Mouse (Mus musculus): ENCODE measurements around the gene Elf2. TPM values are rescaled to one million over a fixed set of nuclear protein-coding genes. Genes with fewer than 3 reads are reported as not detected.
"Not testable (repeated sequence)": the region's sequence is repeated elsewhere in the genome, so short reads cannot be mapped to it uniquely, and the experiment has no call there.

Gene Elf2
- total and polyA plus RNA-seq, 3 experiments: 39.1 to 70.8 (median 66.3) TPM

DNA sequence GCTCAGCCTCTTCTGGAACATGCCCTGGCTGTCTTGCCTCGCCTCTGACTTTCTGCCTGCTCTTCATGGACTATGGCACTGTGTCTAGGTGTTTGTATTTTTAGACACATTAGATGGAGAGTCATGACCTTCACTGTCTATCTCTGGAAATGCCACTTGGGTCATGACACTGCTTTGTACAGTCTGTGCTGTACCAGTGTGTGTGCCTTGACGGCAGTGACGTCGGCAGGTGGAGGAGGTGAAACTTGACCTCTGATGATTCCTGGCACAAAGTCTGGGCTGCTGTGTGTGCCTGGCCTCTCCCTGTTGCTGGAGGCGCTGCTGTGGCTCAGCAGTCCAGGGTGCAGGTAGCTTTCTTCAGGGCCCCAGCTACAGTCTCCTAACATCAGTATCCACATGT lies 107.0 kb downstream of the Elf2 start:
- DNase-seq: peak; percentile 74

DNA sequence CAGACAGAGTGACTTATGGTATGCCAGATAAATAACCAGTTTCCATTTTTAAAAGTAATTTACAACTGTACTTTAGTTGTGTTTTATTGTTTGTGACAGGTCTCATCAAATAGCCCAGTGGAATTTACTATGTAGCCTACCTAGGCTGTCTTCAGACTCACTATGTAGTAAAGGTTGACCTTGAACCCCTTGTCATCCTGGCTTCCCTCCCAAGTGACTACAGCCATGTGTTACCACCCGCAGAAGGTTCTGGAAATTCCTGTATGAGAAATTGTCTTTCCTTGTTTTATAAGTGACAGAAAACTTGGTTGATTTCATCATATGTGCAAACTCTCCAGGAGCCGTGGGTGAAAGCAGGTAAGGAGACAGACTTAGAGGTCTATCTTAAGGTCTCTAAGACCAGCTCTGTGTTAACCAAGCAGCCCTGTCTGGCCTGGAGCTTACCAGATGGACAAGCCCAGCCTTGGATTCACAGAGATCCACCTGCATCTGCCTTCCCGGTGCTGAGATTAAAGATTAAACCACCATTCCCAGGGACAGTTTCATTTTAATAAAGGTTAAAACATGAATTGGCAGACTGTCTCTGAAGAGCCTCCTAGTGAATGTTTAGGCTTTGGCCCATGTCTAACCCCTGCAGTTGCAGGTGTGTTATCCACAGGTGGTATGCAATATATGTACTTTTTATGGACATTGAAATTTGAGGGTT lies 108.1 kb downstream of the Elf2 start:
- DNase-seq: no peak

DNA sequence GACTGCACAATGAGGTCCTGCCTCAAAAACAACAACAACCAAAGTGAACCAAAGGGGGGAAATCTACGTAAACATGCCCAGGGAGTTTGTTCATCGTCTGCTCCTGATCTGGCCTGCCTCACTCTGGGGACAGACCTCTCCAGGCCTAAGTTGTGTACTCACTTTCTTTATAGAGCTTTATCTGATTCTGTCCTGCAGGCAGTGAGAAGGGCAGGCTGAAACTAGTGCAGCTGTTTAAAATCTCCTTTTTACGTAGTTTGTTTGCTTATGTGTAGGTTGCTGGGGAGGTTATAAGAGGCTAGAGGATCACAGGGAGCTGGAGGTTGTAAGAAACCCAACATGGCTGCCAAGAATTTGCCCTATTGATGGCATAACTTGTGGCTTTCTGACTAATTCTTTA lies 109.0 kb downstream of the Elf2 start:
- no peak for DNase-seq

DNA sequence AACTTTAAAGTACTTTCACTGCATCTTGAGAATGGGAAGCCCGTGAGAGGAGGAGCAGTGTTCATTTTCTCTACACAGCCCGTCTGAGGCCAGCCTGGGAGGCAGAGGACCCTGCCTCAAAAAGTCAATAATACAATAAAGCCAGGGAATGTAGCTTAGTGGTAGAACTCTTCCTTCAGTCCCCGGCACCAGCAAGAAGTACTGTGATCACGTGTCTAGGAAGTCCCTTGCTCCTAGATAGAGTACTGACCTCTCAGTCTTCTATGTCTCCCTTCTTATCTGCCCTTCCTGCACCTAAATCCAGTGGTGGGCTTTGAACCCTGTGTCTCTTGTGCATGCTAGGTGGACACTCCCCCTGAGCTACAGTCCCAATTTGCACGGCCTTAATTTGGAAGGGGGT lies 109.6 kb downstream of the Elf2 start:
- no peak for DNase-seq

DNA sequence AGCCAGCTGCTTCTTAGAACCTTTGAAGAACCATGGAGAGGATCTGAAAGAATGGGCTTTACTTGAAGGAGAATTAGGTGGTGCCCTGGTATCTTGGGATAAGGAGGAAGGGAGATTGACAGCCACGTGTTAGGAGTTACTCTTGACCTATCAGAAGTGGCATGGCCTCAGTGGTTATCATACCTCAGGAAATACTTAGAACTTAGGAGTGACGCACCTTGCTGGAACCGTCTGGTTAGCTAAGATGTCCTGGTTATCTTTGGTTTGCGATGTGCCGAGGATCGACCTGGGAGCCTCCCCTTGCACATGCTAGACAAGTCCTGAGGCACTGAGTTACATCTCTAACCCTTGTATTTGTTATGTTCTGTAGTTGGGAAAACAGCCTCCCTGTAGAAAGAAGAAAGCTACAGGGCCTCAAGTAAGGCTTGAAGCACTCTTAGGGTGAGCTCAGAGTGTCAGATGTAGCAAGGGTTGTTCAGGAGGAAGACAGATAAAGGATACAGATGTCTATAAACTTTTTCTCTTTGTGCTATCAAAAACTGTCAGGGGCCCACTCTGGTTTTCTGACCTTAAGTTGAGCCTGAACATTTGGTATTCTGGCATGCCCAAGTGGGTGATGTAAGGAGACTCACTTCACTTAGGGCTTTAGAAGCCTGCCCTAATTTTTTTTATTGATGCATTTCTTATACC lies 110.2 kb downstream of the Elf2 start:
- DNase-seq: no peak

DNA sequence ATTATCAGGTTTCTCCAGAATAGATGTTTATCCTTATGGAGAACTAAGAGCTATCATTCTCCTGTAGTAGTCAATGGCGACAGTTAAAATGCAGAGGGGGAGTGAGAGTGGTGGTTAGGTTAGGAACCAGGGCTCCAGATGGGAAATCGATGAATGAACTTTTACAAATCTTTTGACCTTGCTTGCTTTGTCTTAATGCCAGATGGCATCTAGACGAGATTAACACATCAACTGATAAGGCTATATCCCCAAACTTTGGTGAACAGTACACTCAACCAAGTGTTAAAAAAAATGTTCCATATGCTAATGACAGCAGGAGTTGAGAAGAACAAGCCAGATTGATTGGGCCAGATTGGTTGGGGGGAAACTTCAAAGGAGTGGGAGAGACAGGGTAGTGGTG lies 111.2 kb downstream of the Elf2 start:
- DNase-seq: no peak

DNA sequence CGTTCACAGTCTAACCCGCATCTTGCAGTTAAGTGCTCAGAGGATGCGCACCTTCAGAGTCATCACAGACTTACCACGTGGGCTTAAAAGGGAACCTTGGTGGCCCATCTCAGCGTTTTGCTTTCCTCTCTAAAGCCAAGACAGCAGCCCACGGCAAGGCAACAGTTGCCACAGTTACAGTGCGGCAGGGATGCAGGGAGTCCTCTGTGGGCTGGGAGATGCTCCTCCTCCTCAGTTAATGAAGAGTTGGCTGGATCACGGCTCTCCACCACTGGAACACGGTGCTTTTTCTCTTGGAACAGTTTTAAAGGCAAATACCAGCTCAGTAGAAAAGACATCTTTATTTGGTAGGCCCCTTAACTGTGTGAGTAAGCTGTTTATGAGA lies 111.7 kb downstream of the Elf2 start:
- no peak for DNase-seq

DNA sequence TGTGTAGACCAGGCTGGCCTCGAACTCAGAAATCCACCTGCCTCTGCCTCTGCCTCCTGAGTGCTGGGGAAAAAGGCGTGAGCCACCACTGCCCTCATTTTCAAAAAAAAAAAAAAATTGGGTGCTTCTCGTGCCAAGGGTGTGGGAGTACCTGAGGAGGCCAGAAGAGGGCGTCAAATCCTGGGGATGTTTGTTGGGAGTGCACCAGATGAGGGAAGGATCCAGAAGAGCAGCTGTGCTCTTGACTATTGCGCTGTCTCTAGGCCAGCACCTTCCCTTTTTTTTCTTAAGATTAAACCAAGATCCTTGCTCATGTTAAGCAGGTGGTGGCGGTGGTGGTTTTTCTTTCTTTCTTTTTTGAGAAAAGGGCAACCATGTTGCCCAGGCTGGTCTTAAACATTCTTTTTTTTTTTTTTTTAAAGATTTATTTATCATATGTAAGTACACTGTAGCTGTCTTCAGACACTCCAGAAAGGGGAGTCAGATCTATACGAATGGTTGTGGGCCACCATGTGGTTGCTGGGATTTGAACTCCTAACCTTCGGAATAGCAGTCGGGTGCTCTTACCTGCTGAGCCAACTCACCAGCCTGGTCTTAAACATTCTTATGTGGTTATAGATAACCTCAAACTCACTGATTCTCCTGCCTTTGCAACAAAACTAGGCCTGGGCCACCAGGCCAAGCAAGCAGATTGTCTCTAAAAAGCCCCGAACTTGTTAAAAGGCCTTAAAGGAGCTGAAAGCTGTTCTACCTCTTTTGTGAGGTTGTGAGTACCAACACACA lies 112.2 kb downstream of the Elf2 start:
- peak; percentile 60 for DNase-seq

DNA sequence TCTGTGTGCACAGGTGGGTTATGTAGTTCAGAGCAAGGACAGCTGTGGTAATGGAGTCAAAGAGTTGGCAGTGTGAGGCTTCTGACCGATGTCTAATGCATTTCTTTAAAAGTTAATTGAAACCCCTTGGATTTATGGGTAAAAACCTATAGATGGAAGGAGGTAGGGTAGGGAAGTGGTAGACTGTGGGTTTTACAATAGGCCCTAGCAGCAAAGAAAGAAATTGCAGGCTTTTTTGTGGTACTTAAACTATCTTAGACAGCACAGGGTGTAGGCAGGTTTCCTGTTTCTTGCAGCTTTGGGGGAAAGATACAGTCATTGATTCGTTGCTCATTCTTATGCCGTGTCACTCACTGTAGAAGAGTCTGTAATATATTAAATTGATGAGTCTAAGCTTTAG lies 113.9 kb downstream of the Elf2 start:
- DNase-seq: no peak

DNA sequence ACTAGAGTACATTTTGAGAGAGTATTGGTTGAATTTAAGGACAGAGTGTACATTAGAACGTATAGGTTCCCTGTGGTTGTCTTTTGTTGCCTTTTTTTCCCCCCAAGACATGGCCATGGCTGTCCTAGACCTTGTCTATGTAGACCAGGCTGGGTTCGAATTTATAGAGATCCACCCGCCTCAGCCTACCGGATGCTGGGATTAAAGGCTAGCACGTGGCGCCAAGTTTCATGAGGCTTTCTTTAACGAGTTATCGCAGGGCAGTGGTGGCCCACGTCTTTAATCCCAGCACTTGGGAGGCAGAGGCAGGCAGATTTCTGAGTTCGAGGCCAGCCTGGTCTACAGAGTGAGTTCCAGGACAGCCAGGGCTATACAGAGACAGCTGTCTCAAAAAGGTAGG lies 114.5 kb downstream of the Elf2 start:
- no peak for DNase-seq

DNA sequence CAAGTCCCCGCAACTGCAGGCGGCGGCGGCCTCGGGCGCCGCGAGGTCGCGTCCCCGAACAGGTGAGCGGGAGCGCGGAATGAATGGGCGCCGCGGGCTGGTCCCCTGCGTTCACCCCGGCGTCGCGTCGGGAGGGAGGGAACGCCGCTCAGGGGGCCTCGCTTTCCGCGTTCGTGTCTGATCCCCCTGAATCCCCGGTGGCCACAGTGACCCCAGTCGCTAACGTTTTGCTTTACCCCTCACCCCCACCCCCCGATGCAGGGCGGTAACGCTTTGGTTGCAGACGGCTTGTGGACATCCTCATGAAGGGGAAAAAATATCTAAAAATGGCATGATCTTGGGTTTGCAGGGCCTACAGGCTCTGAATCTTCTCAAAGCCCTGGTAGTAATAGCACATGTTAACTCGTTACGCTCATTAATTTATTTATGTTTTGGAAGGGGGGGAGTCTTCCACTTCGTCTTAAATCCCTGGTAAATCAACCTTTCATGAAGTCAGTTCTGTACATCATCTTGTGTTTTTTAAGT lies 115.2 kb downstream of the Elf2 start:
- DNase-seq: no peak

DNA sequence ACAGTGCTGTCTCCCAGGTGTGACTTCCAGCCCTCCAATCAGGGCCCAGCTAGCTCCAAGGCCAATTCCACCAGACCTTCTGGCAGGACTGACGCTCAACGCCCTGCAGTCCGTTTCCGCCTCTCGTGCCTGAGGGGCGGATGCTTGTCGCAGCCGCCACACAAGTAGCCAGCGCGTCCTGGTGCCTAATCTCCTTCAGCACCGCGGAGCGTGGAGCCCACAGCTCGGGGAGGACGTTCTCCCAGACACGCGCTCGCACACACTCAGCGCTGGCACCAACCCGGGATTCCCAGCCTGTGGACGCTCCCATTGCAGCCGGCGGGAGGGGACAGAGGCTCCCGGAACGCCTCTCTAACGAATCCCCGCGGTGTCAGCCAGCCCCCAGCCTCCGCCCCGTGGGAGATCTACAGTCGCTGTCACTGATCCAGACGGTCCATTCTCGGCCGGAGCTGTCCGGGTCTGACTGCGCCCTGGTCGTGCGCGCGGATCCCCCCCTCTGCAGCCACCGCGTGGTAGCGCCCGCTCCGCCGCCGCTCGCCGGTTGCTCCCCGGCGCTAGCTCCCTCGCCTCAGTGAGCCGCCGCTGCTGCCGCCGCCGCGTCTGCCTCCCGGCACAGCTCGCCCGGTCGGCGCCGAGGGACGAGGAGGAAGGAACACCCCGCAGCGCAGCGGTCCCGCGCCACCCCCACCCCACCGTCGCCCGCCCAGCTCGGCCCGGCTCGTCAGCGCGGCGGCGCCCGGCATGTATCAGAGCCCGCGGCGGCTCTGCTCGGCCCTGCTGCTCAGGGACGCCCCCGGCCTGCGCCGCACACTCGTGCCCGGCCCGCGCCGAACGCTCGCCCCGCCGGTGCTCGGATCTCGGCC lies 115.9 kb downstream of the Elf2 start, which contains the start of gene Noct:
Gene Noct (plus strand): TSS at position 85 of the 863 bp plus-strand sequence.
- peak; percentile 93 for DNase-seq

DNA sequence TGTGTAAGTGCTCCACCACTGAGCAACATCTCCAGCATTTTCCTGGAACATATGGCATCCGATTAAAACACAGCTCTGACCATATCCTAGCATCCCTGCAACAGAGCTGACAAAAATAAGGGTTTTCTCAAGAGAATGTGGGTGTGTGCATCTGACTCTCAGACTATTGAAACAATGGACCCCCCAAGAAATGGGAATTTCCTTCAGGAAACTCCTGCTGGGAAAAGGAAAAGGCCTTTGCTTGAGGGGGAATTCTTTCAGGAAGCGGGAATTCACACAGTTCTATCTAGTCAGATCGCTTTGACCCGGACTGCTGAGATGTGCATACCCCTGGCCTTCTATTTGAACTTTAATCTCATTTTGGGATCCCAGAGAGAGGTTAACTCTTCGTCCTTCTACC lies 116.9 kb downstream of the Elf2 start:
- DNase-seq: no peak

DNA sequence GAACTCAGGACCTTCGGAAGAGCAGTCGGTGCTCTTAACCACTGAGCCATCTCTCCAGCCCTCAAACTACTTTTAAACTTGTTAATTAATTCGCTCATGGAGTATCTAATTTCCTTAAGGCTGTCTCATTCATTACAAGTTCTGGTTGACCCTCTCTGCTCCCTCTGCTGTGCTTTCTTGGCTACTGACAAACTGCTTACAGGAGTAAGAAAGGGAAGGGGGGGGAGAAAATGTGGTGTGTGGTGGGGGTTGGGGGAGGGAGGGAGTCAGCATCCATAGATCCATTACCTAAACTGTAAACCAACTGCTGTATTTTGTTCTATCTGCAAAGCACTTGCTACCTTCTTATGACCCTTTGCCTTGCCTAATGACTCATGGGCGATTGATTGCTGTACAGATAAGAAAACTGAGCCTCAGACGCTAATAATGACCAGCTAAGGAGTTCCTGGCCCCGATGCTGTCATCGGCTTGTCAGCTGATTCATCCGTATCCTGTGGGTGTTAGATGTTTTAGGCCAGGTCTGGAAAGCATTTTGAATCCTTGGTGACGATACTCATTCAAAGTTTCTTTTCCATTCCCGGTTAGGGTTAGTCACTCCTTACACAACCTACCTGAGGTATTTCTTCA lies 117.5 kb downstream of the Elf2 start:
- DNase-seq: peak; percentile 60

DNA sequence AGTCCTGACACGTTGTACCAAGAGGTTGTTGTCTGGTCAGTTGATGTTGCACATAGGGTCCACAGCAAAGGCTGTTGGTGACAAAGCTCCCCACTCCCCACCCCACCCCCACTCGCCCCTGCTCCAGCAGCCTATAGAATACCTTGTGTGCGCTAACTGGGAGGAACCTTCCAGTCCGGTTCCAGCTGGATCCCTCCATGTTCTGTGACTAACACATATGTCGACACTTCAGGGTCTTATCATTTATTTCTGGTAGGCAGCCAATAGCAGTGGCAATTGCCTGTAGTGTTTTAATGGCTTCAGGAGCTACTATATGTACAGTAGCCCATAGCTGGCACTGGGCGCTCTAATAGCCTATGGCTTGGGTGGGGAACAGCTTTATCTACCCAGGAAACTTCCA lies 118.2 kb downstream of the Elf2 start:
- no peak for DNase-seq

DNA sequence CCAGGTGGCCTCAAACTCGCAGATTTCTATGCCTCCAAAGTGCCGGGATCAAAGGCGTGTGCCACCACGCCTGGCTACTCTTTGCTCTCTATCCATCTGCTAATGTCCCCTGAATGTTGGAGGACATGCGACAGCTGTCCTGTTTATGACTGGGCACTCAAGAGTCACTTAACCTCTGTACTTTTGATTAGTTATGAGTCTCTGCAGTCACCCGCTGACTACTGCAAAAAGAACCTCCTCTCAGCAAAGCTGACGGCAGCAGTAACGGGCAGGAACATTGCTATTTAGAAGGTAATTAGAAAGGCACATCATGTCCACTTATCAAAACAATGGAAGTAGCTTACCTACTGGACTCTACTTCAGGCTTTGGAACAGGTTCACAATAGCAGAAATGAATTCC lies 118.6 kb downstream of the Elf2 start:
- DNase-seq: no peak

DNA sequence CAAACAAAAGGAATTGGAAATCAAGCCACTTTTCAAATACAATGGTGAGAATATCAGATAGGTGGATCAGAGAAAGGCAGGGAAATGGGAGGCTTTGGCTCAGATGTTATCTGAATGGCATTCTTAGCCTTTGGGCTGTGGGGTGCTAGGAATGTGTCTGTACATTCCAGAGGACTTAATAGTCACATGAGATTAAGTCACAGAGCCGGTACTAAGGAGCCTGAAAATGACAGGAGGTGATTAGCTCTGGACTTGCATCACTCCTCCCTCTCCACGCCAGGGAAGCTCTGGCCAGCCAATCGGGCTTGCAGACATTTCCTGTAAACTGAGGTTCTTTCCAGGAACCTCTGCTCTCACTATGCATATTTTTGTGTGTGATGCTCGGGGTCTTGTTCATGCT lies 119.6 kb downstream of the Elf2 start:
- no peak for DNase-seq

DNA sequence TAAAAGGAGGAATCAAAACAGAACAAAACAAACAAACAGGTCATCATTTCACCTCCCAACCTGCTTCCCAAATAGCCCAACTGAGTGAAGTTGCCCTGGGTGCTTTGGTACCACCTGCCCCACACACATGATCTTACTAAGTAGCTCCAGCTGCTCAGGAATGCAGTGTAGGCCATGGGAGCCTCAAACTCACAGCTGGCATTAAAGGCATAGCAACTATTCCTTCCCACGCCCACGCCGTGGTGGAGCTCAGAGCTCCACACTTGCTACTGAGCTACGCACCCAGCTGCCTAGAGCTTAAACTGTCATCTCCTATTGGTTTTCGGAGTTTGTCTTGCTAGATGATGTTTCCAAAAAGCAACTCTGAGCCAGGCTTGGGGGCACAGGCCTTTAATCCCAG lies 121.2 kb downstream of the Elf2 start:
- DNase-seq: no peak

DNA sequence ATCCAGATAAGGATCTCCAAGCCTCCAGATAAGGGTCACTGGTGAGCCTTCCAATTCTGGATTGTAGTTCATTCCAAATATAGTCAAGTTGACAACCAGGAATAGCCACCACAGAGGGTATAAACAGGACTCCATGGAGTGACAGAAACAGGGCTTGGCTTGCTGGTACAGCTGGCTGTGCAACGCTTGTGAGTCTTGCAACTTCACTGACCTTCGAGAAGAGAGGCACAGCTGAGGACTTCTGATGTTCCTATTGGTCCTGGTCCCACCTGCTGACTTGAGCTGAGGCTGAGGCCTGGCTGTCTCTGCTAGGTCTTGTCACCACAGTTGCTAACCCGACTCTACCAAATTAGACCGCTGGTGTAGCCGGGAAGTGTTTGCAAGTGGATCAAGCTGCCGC lies 122.1 kb downstream of the Elf2 start:
- DNase-seq: not testable (repeated sequence)

DNA sequence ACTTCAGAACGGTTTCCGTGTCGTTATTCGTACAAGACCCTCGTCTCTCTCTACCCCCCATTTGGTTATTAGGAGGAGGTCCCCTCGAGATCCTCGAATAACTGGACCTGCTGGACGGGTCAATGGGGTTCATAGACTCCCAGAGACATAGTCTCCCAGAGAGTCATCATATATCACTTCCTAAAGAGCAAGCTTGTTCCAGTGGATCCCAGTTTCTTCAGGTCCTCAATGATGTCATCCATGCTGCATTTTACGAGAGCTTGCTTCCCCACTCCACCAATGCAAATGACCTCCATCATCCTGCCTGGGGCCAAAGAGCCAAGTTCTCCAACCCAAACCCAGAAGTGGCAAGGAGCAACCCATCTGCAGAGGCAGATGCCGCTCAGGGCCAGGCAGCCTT lies 124.1 kb downstream of the Elf2 start:
- DNase-seq: not testable (repeated sequence)

DNA sequence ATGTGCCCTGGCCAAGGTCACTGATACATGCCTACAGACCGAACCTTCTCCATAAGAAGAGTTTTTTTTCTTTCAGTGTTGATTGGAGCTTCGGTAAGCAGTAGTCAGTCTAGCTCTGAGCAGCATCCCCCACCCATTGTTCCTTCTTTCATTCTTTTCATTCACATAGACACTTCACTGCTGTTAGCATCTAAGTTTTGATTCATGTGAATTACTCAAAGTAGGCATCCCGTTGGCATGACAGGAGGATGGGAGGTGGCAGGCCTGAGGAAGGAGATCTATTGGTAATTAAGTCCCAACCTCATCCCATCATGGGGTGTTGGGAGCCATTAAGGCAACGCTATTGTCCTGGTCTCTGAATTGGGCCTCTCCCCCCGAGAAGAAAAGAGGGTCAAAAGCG lies 124.8 kb downstream of the Elf2 start:
- no peak for DNase-seq

Data from adrenal gland, adult 2 months (tissue).